Mouse (Mus musculus) retina, postnatal 7 days (tissue): ENCODE measurements around the gene Tbata.

Experiments used
- DNase-seq: peaks from one replicate; pipeline ENCODE4 v3.0.0-alpha.2; 2012; ENCODE audit warnings: low read depth, low spot score

The Tbata gene

GRCm38 (mm10) chr10:61211105-61211504 lies 39.4 kb downstream of the Tbata start:
- DNase-seq, result no peak

DNA sequence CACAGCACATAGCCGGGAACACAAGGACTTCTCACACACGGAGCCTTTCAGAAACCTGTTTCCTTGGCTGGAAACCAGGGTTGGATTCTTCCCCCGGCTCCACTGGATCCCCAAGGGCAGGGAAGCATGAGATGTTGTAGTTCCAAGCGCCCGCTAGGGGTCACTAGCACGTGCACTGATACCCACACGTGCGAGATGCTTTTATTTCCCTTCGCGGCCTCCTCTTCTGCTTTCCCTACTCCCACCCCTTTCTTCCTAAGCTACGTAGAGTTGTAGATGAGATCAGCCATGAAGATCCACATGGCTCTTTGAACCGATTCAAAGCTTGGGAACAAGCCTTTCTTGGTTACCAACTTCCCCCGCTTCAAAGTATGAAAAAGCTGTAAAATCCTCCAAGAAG lies 40.0 kb downstream of the Tbata start:
- DNase-seq, result peak; percentile 34

- DNase-seq, result no peak
Observed at GRCm38 (mm10) chr10:61212817-61213216, 41.1 kb downstream of the Tbata start.

DNA sequence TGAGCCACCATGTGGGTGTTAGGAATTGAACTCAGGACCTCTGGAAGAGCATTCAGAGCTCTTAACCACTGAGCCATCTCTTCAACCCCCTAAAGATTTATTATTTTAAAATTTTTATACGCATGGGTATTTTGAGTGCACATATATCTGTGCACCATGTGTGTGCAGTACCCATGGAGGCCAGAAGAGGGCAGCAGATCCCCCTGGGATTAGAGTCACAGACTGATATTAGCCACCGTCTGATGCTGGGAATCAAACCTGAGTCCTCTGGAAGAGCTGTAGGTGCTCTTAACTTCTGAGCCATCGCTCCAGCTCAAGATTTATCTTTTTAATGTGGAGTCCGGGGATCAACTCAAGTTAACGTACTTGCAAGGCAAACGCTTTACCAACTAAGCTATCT lies 43.9 kb downstream of the Tbata start:
- no peak for DNase-seq

DNA sequence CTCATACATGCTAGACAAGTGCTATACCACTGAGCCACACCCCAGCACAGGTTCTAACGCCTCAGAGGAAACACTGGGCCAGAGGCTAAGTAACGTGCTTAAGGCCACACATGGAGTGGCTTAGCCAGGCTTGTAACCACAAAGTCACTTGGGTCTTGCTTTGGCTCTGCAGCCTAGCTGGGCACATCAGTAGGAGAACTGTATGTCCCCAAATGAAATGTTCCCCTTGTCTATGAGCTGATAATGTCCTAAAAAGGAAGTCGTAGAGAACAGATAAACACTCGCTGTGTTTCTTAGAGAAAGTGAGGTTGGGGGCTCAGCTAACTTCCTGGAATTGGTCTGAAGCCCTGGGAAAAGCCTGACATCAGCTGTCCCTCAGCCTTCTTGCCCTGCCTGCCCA lies 44.4 kb downstream of the Tbata start:
- no peak for DNase-seq

- no peak for DNase-seq
Observed at GRCm38 (mm10) chr10:61219318-61219717, 47.6 kb downstream of the Tbata start.

DNA sequence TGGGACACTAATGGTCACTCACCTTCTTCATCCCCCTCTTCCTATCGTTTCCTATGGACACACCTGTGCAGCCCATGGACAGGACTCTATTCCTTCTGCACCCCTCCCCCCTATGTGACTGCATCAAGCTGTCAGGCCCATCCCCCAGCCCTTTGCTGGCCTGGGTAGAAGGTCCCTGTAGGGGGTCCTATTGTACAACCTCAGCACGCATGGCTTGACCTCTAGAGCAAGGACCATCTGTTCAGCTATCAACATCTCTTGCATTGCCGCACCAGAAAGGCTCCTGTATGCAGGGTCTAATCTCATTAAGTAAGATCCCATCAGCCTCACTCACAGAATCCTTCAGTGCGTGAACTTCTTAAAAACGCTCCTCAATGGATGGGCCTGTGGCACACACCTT lies 53.9 kb downstream of the Tbata start:
- no peak for DNase-seq

GRCm38 (mm10) chr10:61226784-61227396 lies 55.1 kb downstream of the Tbata start:
- DNase-seq, result no peak

- no peak for DNase-seq
Observed at GRCm38 (mm10) chr10:61231756-61232155, 60.0 kb downstream of the Tbata start.

DNA sequence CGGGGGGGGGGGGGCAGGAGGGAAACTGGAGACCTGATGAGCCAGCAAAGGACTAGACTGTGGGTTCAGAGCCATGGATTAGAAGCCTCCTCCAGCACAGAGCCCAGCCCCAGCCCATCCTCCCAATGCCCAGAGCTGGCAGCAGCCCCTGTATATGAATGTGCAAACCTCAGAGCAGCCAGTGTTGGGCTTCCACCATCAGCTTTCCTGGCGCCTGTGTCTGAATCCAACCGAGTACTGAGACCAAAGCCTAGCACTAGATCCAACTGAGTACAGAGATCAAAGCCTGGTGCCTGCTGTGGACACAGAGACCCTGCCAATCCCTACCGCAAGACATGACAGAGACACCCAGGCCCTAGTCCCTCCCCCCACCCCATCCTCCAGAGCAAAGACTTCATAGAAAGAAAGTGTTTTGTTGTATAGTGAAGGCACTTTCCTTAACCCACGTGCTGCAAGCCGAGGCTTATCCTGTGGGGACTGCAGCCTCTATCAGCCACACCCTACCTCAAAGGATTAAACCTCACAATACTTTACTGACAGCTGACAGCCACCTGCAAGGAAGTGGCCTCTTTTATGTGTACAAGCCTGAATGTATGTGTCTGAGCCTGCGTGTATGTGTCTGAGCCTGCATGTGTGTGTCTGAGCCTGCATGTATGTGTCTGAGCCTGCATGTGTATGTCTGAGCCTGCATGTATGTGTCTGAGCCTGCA lies 61.3 kb downstream of the Tbata start:
- DNase-seq, result no peak

DNA sequence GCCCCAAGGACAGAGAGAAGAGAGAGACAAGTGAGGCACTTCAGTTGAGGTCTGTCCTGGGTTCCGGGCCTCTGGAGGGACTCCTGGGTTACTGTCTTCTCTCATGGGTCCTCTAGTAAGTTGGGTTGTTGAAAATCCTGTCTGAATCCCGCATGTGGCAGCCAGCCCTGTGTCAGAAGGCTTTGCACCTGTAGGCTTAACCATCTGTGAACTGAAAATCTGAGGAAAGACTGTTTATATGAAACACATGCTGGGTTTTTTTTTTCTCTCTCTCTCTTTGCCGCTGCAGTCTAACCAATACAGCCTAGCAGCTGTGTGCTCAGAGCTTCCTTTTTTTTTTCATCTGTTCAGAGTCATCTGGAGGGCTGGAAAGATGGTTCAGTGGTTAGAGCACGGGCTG lies 62.6 kb downstream of the Tbata start:
- no peak for DNase-seq

GRCm38 (mm10) chr10:61235677-61236267 lies 64.0 kb downstream of the Tbata start:
- no peak for DNase-seq

DNA sequence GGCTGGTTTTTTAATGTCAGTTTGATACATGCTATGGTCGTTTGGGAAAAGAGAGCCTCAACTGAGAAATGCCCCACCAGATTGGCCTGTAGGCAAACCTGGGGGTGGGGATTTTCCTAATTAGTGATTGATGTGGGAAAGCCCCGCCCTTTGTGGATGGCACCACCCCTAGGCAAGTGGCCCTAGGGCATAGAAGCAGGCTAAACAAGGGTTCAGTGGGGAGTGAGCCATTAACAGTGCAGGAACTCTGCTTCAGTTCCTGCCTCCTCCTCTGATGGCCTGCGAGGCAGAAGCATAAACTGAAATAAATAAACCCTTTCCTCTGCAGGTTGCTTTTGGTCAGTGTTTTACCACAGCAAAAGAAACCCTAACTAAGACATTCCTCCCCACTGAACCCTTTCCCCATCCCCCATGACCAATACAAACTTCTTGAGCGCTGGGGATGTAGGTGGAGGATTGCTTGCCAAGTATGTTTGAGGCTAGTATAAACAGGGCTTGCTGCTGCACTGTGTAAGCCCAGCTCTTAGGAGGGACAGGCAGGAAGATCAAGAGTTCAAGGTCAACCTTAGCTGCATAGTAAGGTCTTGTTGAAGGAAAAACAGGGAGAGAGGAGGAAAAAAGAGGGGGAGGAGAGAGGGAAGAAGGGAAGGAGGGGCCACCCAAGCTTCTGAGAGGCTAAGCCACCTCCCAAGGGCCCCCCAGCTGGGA lies 65.1 kb downstream of the Tbata start:
- no peak for DNase-seq

DNA sequence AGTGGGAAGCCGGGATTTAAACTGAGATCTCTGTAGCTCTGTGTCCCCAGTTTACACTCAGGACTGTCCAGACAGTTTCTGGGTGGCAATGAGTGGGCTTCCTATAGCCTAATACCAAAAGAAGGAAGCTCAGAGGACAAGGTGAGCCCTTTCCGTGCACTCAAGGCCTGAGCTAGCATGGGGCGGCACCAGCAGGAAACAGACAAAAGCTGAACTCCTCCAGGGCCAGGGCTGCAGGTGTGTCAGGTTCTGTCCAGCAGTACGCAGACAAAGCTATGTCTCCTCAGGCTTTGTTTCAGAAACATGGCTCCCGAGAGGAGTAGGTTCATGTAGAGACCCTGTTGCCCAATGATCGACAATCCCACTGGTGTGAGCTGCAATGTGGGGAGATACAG lies 65.6 kb downstream of the Tbata start:
- DNase-seq, result no peak
